Mouse (Mus musculus): ENCODE results near the gene Cerkl. TPM values are rescaled to one million over a fixed set of nuclear protein-coding genes. Genes with fewer than 3 reads are reported as not detected.

Cerkl gene
- total RNA-seq, 2 experiments from 2014 or later = 3.6 to 3.9 TPM

DNA sequence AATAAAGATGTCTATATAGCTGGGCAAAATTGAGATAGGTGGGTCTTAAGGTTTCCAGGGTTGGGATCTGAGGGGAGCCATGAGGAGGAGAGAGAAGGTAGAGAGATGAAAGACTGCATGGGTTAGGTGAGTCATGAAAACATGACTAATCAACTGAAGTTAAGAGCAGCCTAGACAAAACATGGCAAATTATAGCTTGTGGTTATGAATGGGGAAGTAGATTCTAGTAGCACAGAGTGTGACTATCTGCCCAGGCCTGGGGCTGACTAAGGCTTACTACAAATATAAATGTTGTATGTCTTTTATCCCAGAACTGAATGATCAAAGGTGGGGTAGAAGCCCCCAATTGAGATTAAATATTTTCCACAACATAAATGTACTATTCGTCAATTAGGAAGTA lies 9.4 kb downstream of the Cerkl start:
- intact Hi-C loops (cut with DNase I) = no loop called here
- no peak for DNase-seq (ENCODE audit: low spot score in 2 of 2)

DNA sequence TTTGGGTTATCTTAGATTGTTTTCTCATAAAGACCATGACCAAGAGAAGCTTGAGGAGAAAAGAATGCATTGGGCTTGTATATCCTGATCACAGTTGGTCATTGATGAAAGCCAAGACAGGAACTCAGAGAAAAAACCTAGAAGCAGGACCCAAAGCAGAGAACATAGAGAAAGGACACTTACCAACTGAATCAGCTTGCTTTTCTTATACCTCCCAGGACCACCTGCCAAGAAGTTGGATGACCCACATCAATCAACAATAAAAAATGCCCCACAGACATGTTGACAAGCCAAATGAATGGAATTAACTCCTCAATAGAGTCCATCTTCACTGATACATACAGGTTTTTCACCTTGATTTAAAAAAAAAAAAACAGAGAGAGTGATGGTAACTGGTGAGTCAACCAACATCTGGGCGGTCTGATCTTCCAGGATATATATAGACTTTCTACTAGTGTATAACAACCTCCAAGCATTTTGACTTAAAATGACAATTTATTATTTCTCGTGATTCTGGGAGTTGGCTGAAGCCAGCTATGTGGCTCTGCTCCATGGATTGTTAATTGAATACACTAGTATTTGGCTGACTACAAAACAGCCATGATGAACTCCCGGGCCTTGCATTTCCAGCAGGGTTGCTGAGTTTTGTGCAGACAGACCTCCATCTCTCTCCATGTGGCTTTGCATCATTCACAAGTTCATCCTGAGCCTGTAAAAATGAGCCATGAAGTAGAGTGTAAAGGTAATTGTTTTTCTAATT lies 12.5 kb downstream of the Cerkl start:
- no peak for DNase-seq (ENCODE audit: low spot score in 2 of 2)
- intact Hi-C loops (cut with DNase I) = no loop called here

GRCm38 (mm10) chr2:79443401-79443800 lies 13.2 kb downstream of the Cerkl start:
- intact Hi-C loops (cut with DNase I) = no loop called here
- DNase-seq (ENCODE audit: low spot score in 2 of 2) = no peak

- peak in 1 of 2 experiments; percentile 39 for DNase-seq (ENCODE audit: low spot score in 2 of 2)
- intact Hi-C loops (cut with DNase I) = no loop called here
Measured at GRCm38 (mm10) chr2:79442906-79443305, 13.7 kb downstream of the Cerkl start.

GRCm38 (mm10) chr2:79442227-79442626 lies 14.4 kb downstream of the Cerkl start:
- DNase-seq (ENCODE audit: low spot score in 2 of 2) = no peak
- intact Hi-C loops (cut with DNase I) = no loop called here

- no peak for DNase-seq (ENCODE audit: low spot score in 2 of 2)
- intact Hi-C loops (cut with DNase I) = no loop called here
Measured at GRCm38 (mm10) chr2:79430061-79430460, 26.5 kb downstream of the Cerkl start.

- intact Hi-C loops (cut with DNase I) = no loop called here
- DNase-seq (ENCODE audit: low spot score in 2 of 2) = no peak
Measured at GRCm38 (mm10) chr2:79429650-79430049, 26.9 kb downstream of the Cerkl start.

- no peak for DNase-seq (ENCODE audit: low spot score in 2 of 2)
- intact Hi-C loops (cut with DNase I) = no loop called here
Measured at GRCm38 (mm10) chr2:79429108-79429507, 27.5 kb downstream of the Cerkl start.

GRCm38 (mm10) chr2:79428569-79429104 lies 27.9 kb downstream of the Cerkl start:
- intact Hi-C loops (cut with DNase I) = no loop called here
- peak in 1 of 2 experiments; percentile 43 for DNase-seq (ENCODE audit: low spot score in 2 of 2)

GRCm38 (mm10) chr2:79428022-79428421 lies 28.6 kb downstream of the Cerkl start:
- no peak for DNase-seq (ENCODE audit: low spot score in 2 of 2)
- intact Hi-C loops (cut with DNase I) = no loop called here

DNA sequence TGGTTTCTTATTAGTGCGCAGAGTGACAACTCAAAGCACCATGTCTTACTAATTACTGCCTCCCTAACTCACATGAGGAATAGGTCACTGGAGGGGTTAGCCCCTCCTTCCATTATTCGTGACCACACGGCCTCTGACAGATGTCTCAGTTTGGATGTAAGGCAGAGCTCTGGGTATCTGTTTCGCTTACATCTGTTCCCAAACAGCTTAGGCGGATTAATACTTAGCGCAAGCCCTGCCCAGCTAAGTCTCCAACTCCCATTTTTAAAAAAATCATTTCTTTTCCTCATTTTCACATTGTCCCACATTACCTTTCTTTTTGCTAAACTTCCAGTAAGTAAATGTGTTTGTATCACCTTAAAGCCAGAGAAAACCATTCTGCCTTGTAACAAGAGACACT lies 34.9 kb downstream of the Cerkl start:
- intact Hi-C loops (cut with DNase I) = no loop called here

DNA sequence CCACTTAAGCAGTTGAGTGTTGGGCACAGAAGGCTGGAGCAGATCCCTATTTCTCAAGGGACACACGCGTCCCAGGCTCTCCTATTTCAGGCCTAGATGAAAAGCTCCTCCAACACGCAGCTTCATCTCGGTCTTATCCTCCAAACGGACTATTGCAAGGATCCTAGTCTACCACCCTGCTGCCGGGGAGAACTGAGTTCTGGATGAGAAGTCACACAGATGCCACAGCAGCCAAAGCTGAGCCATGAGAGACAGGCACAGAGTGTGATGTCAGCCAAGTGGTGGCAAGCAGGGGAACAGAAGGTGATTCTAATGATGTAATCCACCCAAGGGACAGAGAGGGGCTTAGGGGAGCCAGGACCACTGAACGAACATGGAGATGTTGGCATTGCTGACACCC lies 42.1 kb downstream of the Cerkl start:
- intact Hi-C loops (cut with DNase I) = no loop called here
- no peak for DNase-seq (ENCODE audit: low spot score in 2 of 2)

More for the DNA sequence above, 34.9 kb downstream of the Cerkl start:
- DNase-seq (ENCODE audit: low spot score in 2 of 2) = no peak

GRCm38 (mm10) chr2:79410903-79411255 lies 45.7 kb downstream of the Cerkl start:
- intact Hi-C loops (cut with DNase I) = no loop called here
- DNase-seq (ENCODE audit: low spot score in 2 of 2) = no peak

DNA sequence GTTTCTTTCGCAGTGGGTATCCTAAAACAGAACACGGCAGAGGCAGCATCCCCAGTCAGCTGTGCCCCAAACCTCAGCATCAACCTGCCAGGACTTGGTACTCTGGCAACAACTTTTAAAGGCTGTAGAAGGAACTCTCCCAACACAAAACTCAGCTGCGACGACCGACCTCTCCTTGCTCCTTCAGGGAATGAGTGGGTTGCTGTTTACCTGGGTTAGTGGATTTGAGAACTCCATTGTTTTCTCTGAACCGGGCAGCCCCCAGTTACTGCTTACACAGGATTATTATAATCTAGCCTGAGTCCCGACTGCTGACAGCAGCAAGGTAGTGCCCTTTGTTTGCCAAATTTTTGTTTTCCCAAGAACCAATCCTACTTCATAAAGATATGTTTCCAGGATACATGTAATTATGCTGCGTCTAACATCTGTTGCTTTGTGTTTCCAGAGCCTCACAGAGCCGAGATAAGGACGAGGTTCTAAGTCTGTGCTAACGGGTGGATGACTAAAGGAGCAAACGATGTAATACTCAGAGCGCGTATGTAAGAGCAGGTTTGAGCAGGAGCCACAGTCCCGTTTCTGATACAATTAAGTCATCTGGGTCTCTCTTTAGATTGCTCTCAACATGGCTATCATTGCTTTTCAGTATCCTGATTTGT lies 46.2 kb downstream of the Cerkl start:
- DNase-seq (ENCODE audit: low spot score in 2 of 2) = no peak

DNA sequence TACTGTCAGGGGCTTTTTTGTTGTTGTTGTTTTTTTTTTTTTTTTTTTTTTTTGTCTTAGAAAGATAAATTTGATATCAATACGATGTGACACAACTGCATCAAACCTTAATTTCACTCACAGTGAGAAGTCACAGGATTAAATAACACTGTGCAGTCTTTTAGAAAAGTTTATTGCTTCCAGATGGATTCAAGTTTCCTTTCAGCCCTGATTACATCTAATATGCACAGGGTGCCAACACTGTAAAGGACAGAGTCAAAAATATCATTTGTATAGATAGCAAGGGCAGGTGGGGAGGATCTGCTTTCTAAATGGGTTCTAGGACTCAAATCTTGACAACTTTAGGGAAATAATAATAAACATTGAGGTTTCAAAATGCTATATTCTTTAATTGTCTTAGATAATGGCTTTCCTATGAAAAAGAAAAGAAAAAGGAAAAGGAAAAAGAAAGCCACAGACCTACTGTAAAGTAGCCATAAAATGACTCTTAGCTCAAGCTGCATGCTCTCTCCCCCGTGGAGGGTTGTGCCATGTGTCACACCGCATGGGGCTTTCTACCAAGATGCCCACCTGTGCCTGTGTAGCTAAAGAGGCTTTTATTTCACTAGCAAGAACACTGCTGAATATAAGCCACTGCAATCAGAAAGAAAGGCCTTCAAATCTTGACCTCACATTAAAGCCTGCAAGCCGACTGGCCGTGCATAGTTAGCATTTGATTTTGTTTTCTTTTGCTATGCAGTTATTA lies 50.8 kb downstream of the Cerkl start:
- intact Hi-C loops (cut with DNase I) = no loop called here
- DNase-seq (ENCODE audit: low spot score in 2 of 2) = no peak

More for the DNA sequence above, 46.2 kb downstream of the Cerkl start:
- intact Hi-C loops (cut with DNase I) = no loop called here

DNA sequence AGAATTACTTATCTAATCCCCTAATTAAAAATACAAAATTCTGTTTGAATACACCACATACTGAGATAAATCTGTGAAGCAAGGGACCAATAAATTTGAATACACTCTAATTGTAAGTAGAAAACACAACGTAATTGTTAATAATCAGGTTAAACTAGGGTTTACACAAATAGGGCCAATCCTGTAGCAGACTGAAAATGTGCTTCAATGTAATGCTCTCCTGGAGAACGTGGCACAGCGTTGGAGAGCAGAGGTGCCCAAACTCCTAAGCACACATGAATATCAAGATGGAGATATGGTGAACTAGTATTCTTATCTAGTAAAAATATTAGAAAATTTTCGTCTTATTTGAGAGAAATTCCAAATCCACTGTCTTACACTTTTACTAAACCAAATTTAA lies 56.5 kb downstream of the Cerkl start:
- intact Hi-C loops (cut with DNase I) = no loop called here

DNA sequence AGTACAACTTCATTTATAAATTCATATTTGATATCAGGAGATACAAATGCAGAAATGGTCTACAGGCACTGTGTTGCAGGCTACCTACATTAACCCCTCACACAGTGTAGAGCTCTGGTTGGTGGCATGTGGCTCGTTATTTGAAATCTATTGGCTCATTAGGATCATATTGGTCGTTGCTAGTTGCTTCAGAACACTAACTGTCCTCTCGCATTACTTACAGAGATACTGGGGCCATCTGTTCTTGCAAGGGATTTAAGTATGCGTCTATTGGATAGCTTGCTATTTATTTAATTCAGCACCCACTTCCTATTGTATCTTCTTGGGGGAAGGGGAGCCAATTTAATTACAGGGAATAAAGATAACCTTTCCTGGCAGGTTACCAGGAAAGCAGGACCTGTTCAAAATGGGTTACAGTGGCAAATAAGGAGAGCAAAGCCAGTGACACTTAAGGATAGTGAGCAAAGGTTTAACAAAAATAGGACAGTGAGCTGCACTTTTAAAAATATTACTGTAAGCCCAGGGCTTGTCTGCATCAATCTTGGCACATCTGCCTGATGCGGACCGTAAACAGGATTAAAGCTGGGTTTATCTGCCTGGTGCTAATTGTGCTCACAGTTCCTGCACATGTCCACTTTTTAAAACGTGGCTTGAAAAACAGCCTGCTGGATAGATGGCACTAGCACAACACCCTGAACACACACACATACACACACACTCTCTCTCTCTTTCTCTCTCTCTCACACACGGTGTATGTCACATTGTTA lies 57.2 kb downstream of the Cerkl start:
- DNase-seq (ENCODE audit: low spot score in 2 of 2) = no peak
- intact Hi-C loops (cut with DNase I) = no loop called here

More for the DNA sequence above, 56.5 kb downstream of the Cerkl start:
- DNase-seq (ENCODE audit: low spot score in 2 of 2) = no peak

DNA sequence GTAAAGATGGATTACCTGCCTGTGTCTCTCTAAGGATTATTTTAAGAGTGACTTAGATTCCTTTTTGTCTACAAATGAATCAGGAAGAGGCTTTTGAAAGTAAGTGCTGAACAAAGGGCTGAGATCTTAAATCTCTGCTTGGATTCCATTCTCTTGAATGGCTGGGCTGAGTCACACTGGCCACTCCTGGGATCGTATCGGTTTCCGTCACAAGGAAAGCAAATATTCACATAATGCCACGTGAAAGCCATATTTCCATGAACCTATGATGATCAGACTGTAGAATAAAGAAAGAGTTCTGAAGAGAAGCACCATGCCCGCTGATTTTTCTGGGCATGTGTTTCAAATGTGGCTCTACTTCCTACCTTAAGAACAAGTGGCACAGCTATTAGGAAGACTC lies 57.8 kb downstream of the Cerkl start:
- no peak for DNase-seq (ENCODE audit: low spot score in 2 of 2)
- intact Hi-C loops (cut with DNase I) = no loop called here

- intact Hi-C loops (cut with DNase I) = no loop called here
- no peak for DNase-seq (ENCODE audit: low spot score in 2 of 2)
Measured at GRCm38 (mm10) chr2:79398343-79398742, 58.2 kb downstream of the Cerkl start.

DNA sequence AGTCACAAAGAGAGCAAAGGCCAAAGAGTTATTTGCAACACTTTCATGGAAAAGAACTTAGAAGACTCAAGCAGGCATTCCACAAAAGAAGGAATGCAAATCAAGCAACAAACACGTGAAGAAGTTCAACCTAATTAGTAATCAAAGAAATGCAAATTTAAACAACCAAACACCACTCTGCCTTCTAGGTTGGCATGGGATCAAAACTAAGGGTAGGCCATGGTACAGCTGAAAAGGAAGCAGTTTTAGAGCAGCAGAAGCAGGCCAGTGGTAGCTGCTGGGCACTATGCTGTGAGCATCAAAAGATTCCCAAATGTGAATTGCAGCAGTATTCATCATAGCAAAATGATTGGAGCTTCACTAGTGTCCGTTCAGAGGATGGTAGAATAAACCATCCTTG lies 59.5 kb downstream of the Cerkl start:
- DNase-seq (ENCODE audit: low spot score in 2 of 2) = no peak
- intact Hi-C loops (cut with DNase I) = no loop called here

Data from left cerebral cortex, postnatal 25 days (tissue).